Mouse (Mus musculus) 3T3-L1 (cell line): ENCODE data around the gene Snapc1.

Experiments
- DNase-seq: peaks from one replicate; pipeline ENCODE4 v3.0.0-alpha.2; 2015; ENCODE audit warnings: low read depth, low spot score

The Snapc1 gene

GRCm38 (mm10) chr12:73989594-73989993, 25.3 kb downstream of the Snapc1 start:
- peak; percentile 68 for DNase-seq

DNA sequence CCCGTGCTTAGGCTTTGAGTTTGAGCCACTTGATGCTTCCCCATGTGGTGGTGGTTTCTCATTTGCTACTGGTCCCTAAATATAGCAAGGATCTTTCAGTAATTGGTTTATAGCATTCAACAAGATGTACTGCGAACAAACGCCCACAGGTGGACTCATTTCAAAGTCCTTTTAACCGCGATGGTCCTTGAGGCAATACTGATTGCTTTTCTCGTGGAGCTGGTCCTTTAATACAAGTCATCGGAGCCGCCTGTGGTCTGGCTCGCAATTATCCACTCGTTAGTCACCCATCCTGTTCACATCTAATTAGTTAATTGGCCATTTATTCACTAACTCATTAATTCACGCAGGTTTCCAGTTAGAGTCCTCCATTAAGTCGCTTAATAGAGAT, 32.6 kb downstream of the Snapc1 start:
- DNase-seq: no peak

GRCm38 (mm10) chr12:73997297-73998127, 33.2 kb downstream of the Snapc1 start, which contains the start of gene Syt16:
Gene Syt16, plus strand, starts transcription at chr12:73997661.
- DNase-seq: no peak

DNA sequence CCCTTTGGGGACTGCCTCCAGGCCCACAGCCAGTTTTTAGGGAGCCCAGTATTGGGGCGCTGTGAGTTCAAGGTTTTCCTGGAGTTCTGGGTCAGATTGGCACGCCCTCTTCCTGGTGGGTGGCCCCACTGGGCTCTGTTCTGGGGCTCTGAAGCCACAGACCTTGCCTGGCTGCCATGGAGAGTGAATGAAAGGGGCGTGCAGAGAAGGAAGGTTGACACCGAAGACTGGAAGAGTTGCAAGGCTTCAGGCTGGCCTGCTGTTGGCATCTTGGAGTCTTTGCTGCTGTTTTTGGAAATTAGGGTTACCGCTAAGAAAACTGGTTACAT, 33.8 kb downstream of the Snapc1 start:
- DNase-seq: no peak

DNA sequence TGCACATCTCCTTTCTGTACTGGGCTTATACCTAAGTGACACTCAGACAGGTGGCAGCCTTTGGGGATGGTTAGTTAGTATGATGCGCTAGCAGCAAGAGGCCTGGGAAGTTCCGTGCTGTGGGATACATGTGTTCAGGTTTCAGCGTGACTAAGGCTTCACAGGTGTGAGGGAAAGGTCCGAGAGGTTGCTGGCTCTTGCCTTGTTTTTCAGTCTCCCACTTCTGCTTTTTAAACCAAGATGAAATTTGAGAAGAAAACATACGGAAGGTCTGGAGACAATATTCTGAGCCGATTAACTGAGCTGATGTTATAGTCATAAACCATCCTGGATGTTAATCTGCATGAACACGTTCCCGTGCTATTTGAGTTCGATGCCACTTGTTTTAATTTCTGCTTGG, 38.2 kb downstream of the Snapc1 start:
- DNase-seq: no peak

GRCm38 (mm10) chr12:74009448-74009911, 45.2 kb downstream of the Snapc1 start:
- peak; percentile 68 for DNase-seq

DNA sequence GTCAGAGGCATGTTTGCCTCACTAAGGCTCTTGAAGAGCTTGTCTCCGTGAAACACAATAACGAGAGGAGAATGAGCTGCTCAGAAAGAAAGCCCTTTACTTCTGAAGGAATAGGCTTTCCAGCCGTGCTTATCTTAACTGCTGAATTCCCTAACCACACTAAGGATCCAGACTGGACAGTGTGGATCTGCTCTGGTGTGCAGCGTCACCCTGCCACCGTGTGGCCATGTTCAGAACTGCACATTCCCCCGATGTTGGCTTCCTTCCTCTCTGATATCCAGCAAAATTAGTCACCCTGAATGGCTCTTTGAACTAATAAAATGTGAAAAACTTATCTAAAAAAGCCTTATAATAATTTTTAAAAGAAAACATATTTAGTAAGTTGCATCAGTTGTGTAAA, 49.5 kb downstream of the Snapc1 start:
- peak; percentile 88 for DNase-seq

GRCm38 (mm10) chr12:74014739-74015270, 50.5 kb downstream of the Snapc1 start:
- peak; percentile 78 for DNase-seq

DNA sequence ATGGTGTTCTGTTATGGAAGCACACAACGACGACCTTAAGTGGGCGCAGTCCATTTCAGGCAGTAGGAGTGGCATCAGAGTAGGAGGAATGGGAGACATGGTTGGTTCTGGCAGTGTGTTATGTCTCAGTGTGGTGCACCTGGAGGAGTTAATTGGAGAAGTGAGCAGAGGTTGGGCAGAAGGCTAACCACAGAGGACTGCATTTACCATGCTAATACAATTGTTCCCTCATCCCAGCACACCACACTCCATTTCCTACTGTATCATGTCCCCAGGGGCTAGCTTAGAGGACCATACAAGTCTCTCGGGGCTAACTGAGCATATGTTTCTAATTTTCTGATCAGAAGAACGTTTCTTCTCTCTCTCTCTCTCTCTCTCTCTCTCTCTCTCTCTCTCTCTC, 51.2 kb downstream of the Snapc1 start:
- no peak for DNase-seq

- DNase-seq: no peak
Measured at GRCm38 (mm10) chr12:74023260-74023659, 59.0 kb downstream of the Snapc1 start.

DNA sequence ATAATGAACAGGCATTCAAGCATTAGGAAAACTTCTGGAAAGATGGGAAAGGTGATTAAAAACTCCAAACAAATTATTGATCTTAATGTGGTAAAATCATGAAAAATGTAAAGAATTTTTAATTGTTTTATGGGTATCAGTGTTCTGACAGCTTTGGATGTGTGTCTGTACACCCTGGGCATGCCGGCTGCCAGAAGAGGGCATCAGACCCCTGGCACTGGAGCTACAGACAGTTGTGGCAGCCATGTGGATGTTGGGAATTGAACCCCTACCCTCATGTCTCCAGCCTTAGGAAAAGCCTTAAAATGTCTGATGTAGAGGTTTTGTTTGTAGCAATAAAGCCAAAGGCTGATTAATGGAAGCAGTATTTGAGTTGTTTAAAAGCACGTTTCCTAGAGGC, 60.6 kb downstream of the Snapc1 start:
- DNase-seq: no peak
